In the genomic region with DNA sequence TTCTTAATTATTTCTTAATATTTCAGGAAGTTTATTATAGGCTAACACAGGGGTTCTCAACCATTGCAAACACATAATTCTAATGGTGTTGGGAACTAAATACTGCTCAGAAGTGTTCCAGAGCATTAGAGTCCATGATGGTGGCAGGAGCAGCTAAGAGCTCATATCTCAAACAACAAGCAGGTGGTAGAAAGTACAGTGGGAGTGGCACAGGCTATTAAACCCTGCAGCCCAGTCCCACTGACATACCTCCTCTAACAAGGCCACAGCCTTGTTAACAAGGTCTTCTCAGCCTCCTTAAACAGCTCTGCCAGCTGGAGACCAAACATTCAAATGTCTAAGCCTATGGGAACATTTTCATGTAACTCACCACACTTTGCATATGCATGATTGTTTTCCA, we compare ENCODE assay signal across 23 mouse cellular contexts. TPM values are rescaled to one million over a fixed set of nuclear protein-coding genes. Genes with fewer than 3 reads are reported as not detected.
DNase-seq lines count a peak whose midpoint lies in the region; ATAC-seq and TF ChIP-seq lines count a peak whose summit lies in the region.
"Had no signal": no experiment of that assay in that cellular context is flagged by ENCODE, and none has a peak within 500 bp of the region (broad histone marks: within the 10 kb centered on the region; RNA-seq: fewer than 3 reads in every experiment).

No protein-coding gene starts in this region.

- H3K79me2 ChIP-seq in liver, adult 2 months (ENCODE audit: control insufficient read depth, insufficient read depth, low read length): peaks cover 25% of the 10 kb centered on the region

- H3K4me2 ChIP-seq in heart, embryonic 11.5 days: no peak overlapping the region
- no peak overlapping the region for H3K4me2 ChIP-seq in liver, embryonic 16.5 days (ENCODE audit: low read depth, low read length)
- H3K4me2 ChIP-seq: embryonic facial prominence, embryonic 12.5 days; hindbrain, embryonic 12.5 days; kidney, embryonic 15.5 days; limb, embryonic 13.5 days; lung, embryonic 15.5 days had no signal

- H3K9ac ChIP-seq in heart, embryonic 11.5 days (ENCODE audit: low read depth, low read length): no peak overlapping the region
- H3K9ac ChIP-seq in liver, adult 2 months (ENCODE audit: low read depth, low read length): no peak overlapping the region
- no peak overlapping the region for H3K9ac ChIP-seq in liver, embryonic 16.5 days (ENCODE audit: low read depth, low read length)
- H3K9ac ChIP-seq: embryonic facial prominence, embryonic 12.5 days; hindbrain, embryonic 12.5 days; kidney, embryonic 15.5 days; limb, embryonic 13.5 days; lung, embryonic 15.5 days had no signal

- H3K27ac ChIP-seq in heart, embryonic 11.5 days (ENCODE audit: low read depth, low read length): peak overlapping the region; percentile 60; the same call in 1 of the 2 replicates
- peak overlapping the region; percentile 29; the same call in 1 of the 2 replicates for H3K27ac ChIP-seq in liver, adult 2 months (replicated peaks; ENCODE audit: insufficient read depth, low read depth, low read length)
- H3K27ac ChIP-seq in bone marrow macrophage, adult 2 months (ENCODE audit: insufficient read depth, low read depth, low read length): peak overlapping the region; percentile 31; the same call in 1 of the 2 replicates
- H3K27ac ChIP-seq in liver, embryonic 16.5 days (ENCODE audit: low read length): peak overlapping the region; percentile 65; the same call in 1 of the 2 replicates
- H3K27ac ChIP-seq: embryonic facial prominence, embryonic 12.5 days; hindbrain, embryonic 12.5 days; kidney, embryonic 15.5 days; limb, embryonic 13.5 days; lung, embryonic 15.5 days had no signal

- TF ChIP-seq POLR2A in liver, adult 2 months (IDR thresholded peaks at IDR 0.05; ENCODE audit: extremely low read depth, insufficient read depth, low read length): no peak
- TF ChIP-seq POLR2A in bone marrow macrophage, adult 2 months (IDR thresholded peaks at IDR 0.05; ENCODE audit: borderline replicate concordance, low read depth, low read length): no peak

- DNase-seq in heart, adult 18-20 months: no peak
- no peak for DNase-seq in liver, adult 2 months (ENCODE audit: extremely low read depth, low read depth, low spot score)
- no peak for DNase-seq in liver
- DNase-seq in frontal cortex, postnatal 36 days (ENCODE audit: low spot score in 2 of 2): no peak
- DNase-seq in left cerebral cortex, postnatal 14 days (ENCODE audit: low spot score in 2 of 2): no peak
- DNase-seq: adrenal gland, adult 8-10 months; B cell, adult 2 months; cerebellum, adult 11 months; cerebellum, postnatal 10 days; gastrocnemius, postnatal 36 days; midbrain, embryonic 14.5 days; thymus, postnatal 14 days had no signal

- H3K27me3 ChIP-seq in heart, embryonic 11.5 days (ENCODE audit: control insufficient read depth, insufficient read depth, low read length): no peaks in the 10 kb centered on the region
- no peaks in the 10 kb centered on the region for H3K27me3 ChIP-seq in liver, adult 2 months (ENCODE audit: control insufficient read depth, insufficient read depth, low read length)
- H3K27me3 ChIP-seq in liver, embryonic 16.5 days (ENCODE audit: control insufficient read depth, insufficient read depth, low read depth, low read length): no peaks in the 10 kb centered on the region
- H3K27me3 ChIP-seq: embryonic facial prominence, embryonic 12.5 days; hindbrain, embryonic 12.5 days; kidney, embryonic 15.5 days; limb, embryonic 13.5 days; lung, embryonic 15.5 days had no signal

- TF ChIP-seq CTCF in liver, adult 2 months (IDR thresholded peaks at IDR 0.05; ENCODE audit: low read depth, low read length): no peak
- TF ChIP-seq CTCF in bone marrow macrophage, adult 2 months (IDR thresholded peaks at IDR 0.05; ENCODE audit: low read depth, low read length): no peak

- no peak for ATAC-seq in heart, embryonic 11.5 days (replicated peaks; ENCODE audit: insufficient number of reproducible peaks, low FRiP score, low TSS enrichment)
- no peak for ATAC-seq in liver, embryonic 16.5 days (ENCODE audit: low read depth)
- ATAC-seq: forebrain, embryonic 14.5 days had no signal

- H3K4me3 ChIP-seq in heart, embryonic 11.5 days (ENCODE audit: low read depth, low read length): no peak overlapping the region
- no peak overlapping the region for H3K4me3 ChIP-seq in liver, adult 2 months (ENCODE audit: insufficient read depth, low read depth, low read length)
- H3K4me3 ChIP-seq in bone marrow macrophage, adult 2 months (ENCODE audit: insufficient read depth, low read length): no peak overlapping the region
- H3K4me3 ChIP-seq in liver, embryonic 16.5 days (ENCODE audit: low read depth, low read length): no peak overlapping the region
- H3K4me3 ChIP-seq: embryonic facial prominence, embryonic 12.5 days; erythroblast, embryonic 14.5 days; hindbrain, embryonic 12.5 days; kidney, embryonic 15.5 days; limb, embryonic 13.5 days; lung, embryonic 15.5 days; myocyte had no signal

- no peaks in the 10 kb centered on the region for H3K9me3 ChIP-seq in heart, embryonic 11.5 days (replicated peaks; ENCODE audit: control insufficient read depth, low read length)
- no peaks in the 10 kb centered on the region for H3K9me3 ChIP-seq in liver, embryonic 16.5 days (replicated peaks; ENCODE audit: control insufficient read depth, low read length)
- H3K9me3 ChIP-seq: embryonic facial prominence, embryonic 12.5 days; hindbrain, embryonic 12.5 days; kidney, embryonic 15.5 days; limb, embryonic 13.5 days; lung, embryonic 15.5 days had no signal

- H3K4me1 ChIP-seq in heart, embryonic 11.5 days (ENCODE audit: control insufficient read depth, insufficient read depth, low read length): peaks cover 40% of the 10 kb centered on the region
- H3K4me1 ChIP-seq in liver, adult 2 months (ENCODE audit: control insufficient read depth, insufficient read depth, low read length): peaks cover 34% of the 10 kb centered on the region
- peaks cover 45% of the 10 kb centered on the region for H3K4me1 ChIP-seq in bone marrow macrophage, adult 2 months (ENCODE audit: control insufficient read depth, insufficient read depth, low read length)
- H3K4me1 ChIP-seq in liver, embryonic 16.5 days (ENCODE audit: control insufficient read depth, low read depth, low read length): peaks cover 41% of the 10 kb centered on the region
- H3K4me1 ChIP-seq: hindbrain, embryonic 12.5 days had no signal

- intact Hi-C loops in left cerebral cortex, postnatal 14 days (cut with DNase I): no loop called here

- H3K36me3 ChIP-seq in heart, embryonic 11.5 days (ENCODE audit: control insufficient read depth, insufficient read depth, low read length): no peaks in the 10 kb centered on the region
- peaks cover 39% of the 10 kb centered on the region for H3K36me3 ChIP-seq in liver, adult 2 months (ENCODE audit: control insufficient read depth, insufficient read depth, low read length)
- peaks cover 40% of the 10 kb centered on the region for H3K36me3 ChIP-seq in liver, embryonic 16.5 days (ENCODE audit: control insufficient read depth, insufficient read depth)
- H3K36me3 ChIP-seq: embryonic facial prominence, embryonic 12.5 days; hindbrain, embryonic 12.5 days; kidney, embryonic 15.5 days; limb, embryonic 13.5 days; lung, embryonic 15.5 days had no signal

RNA-seq across cellular contexts. Expression of gene Cpeb4, which starts 27.2 kb away (rescaled TPM):
- polyA plus RNA-seq in heart, embryonic 11.5 days (2014; fragmentation: Nextera tagmentation; extraction: Ambion mirVana): 15.5 and 18.9 TPM in 2 replicates
- 100 to 1,000 TPM; 103 to 109 TPM for total RNA-seq in heart, adult 18-20 months (2021)
- total RNA-seq in liver, adult 2 months (2014; rRNA removed): 30.6 and 37.0 TPM in 2 replicates
- polyA plus RNA-seq in liver, adult 2 months (2012; rRNA removed): 9.0 and 10.3 TPM in 2 replicates
- polyA plus RNA-seq in bone marrow macrophage, adult 2 months (2012; ENCODE audit: insufficient read depth, insufficient read length, missing spikeins): 43.4 and 46.6 TPM in 2 replicates
- 20.8 and 21.0 TPM in 2 replicates for polyA plus RNA-seq in liver, embryonic 16.5 days (2015; fragmentation: Nextera tagmentation; extraction: Ambion mirVana)
- total RNA-seq in left cerebral cortex, postnatal 14 days (2021): 100 to 1,000 TPM; 146 to 152 TPM
